Mouse (Mus musculus): ENCODE data around the gene Fcrl5.

DNA sequence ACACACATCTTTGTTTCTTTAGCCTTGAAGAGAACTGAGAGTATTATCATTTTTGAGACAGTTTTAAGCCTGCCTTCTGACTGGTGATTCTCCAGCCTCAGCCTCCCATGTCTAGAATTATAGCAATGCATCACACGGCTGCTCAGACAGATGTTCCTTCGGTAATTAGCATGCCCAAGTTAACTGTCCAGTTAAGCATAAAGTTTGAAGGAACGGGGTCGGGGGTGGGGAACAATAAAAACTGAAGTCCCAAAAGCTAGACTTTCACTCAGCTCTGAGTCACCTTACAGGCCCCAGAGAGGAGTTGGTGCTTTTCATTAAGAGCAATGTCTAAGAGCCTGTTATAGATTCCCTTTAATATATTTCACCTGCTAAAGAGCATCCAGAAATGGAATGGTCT lies 51.8 kb downstream of the Fcrl5 start:
- TF ChIP-seq TAL1 (IDR thresholded peaks at IDR 0.05; ENCODE audit: low read length) (no peak), GATA1 (IDR thresholded peaks at IDR 0.05; ENCODE audit: low read length) (no peak)

All from erythroblast, embryonic 14.5 days (primary cell).